28 mouse cellular contexts compared by ENCODE assay signal in the genomic region with DNA sequence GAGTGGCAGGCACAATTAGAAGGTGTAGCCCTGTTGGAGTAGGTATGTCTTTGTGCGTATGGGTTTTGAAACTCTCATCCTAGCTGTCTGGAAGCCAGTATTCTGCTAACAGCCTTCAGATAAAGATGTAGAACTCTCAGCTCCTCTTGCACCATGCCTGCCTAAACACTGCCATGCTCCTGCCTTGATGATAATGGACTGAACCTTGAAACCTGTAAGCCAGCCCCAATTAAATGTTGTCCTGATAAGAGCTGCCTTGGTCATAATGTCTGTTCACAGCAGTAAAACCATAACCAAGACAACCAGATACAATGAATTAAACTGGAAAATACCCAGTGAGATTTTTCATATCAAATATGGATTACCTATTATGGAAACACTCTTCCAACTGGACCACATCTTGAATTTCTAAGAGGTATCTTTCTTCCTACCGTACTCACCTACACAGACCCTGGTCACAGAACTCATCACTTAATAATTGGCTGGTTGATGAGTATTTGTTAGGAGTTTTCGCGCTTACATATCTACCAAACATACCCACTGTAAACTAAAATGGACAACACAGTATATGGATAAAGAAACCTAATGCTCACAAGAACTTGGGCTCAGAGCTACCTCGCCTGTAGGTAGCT. TPM values are rescaled to one million over a fixed set of nuclear protein-coding genes. Genes with fewer than 3 reads are reported as not detected.
DNase-seq lines count a peak whose midpoint lies in the region; ATAC-seq and TF ChIP-seq lines count a peak whose summit lies in the region.
"Had no signal": no experiment of that assay in that cellular context is flagged by ENCODE, and none has a peak within 500 bp of the region (broad histone marks: within the 10 kb centered on the region; RNA-seq: fewer than 3 reads in every experiment).

No protein-coding gene starts in this region.

- no peaks in the 10 kb centered on the region for H3K9me3 ChIP-seq in midbrain, embryonic 11.5 days (ENCODE audit: control insufficient read depth, low read length)
- H3K9me3 ChIP-seq in midbrain, embryonic 13.5 days = no peaks in the 10 kb centered on the region
- no peaks in the 10 kb centered on the region for H3K9me3 ChIP-seq in intestine, embryonic 16.5 days (ENCODE audit: control insufficient read depth, low read length)
- H3K9me3 ChIP-seq: embryonic facial prominence, embryonic 13.5 days; embryonic facial prominence, embryonic 15.5 days; forebrain, embryonic 10.5 days; forebrain, embryonic 12.5 days; G1E had no signal

- no peak overlapping the region for H3K4me3 ChIP-seq in midbrain, embryonic 11.5 days (ENCODE audit: low read depth, low read length)
- no peak overlapping the region for H3K4me3 ChIP-seq in midbrain, embryonic 13.5 days (replicated peaks)
- H3K4me3 ChIP-seq in intestine, embryonic 16.5 days (ENCODE audit: low read length) = no peak overlapping the region
- H3K4me3 ChIP-seq in small intestine, adult 2 months (ENCODE audit: low read depth, low read length) = no peak overlapping the region
- H3K4me3 ChIP-seq: embryonic facial prominence, embryonic 13.5 days; embryonic facial prominence, embryonic 15.5 days; erythroblast, embryonic 14.5 days; forebrain, embryonic 10.5 days; forebrain, embryonic 12.5 days had no signal

- H3K4me1 ChIP-seq in midbrain, embryonic 11.5 days (ENCODE audit: control insufficient read depth, insufficient read depth, low read length) = no peaks in the 10 kb centered on the region
- no peaks in the 10 kb centered on the region for H3K4me1 ChIP-seq in midbrain, embryonic 13.5 days (replicated peaks)
- no peaks in the 10 kb centered on the region for H3K4me1 ChIP-seq in intestine, embryonic 16.5 days (ENCODE audit: control insufficient read depth, insufficient read depth, low read length)
- peaks cover 8% of the 10 kb centered on the region for H3K4me1 ChIP-seq in small intestine, adult 2 months (ENCODE audit: control insufficient read depth, insufficient read depth, insufficient read length, low read length)
- H3K4me1 ChIP-seq: embryonic facial prominence, embryonic 13.5 days; embryonic facial prominence, embryonic 15.5 days; forebrain, embryonic 10.5 days; forebrain, embryonic 12.5 days had no signal

- H3K27me3 ChIP-seq in midbrain, embryonic 11.5 days (ENCODE audit: control insufficient read depth, insufficient read depth, low read length) = no peaks in the 10 kb centered on the region
- H3K27me3 ChIP-seq in midbrain, embryonic 13.5 days = no peaks in the 10 kb centered on the region
- no peaks in the 10 kb centered on the region for H3K27me3 ChIP-seq in intestine, embryonic 16.5 days (replicated peaks; ENCODE audit: control insufficient read depth, insufficient read depth, low read length)
- no peaks in the 10 kb centered on the region for H3K27me3 ChIP-seq in small intestine, adult 2 months (ENCODE audit: control insufficient read depth, insufficient read depth, low read length)
- H3K27me3 ChIP-seq: CH12.LX; embryonic facial prominence, embryonic 13.5 days; embryonic facial prominence, embryonic 15.5 days; forebrain, embryonic 12.5 days; Patski had no signal

- peaks cover 7% of the 10 kb centered on the region for H3K36me3 ChIP-seq in midbrain, embryonic 11.5 days (ENCODE audit: control insufficient read depth, insufficient read depth, low read length)
- peaks cover 72% of the 10 kb centered on the region for H3K36me3 ChIP-seq in midbrain, embryonic 13.5 days
- H3K36me3 ChIP-seq in intestine, embryonic 16.5 days (ENCODE audit: control insufficient read depth, insufficient read depth, low read length) = peaks cover 11% of the 10 kb centered on the region
- H3K36me3 ChIP-seq in small intestine, adult 2 months (ENCODE audit: control insufficient read depth, insufficient read depth, low read length) = peaks cover 56% of the 10 kb centered on the region

- TF ChIP-seq CTCF in small intestine, adult 2 months (IDR thresholded peaks at IDR 0.05; ENCODE audit: extremely low read depth, insufficient read length, insufficient replicate concordance, low read depth, low read length) = no peak

- no peak for TF ChIP-seq POLR2A in small intestine, adult 2 months (IDR thresholded peaks at IDR 0.05; ENCODE audit: low read depth, low read length)

- intact Hi-C loops in gastrocnemius, postnatal 14 days (cut with DNase I; ENCODE audit: low total_unique reads) = no loop called here

- 97% methylated on average over 5 of the region's 5 CpGs for WGBS in midbrain, embryonic 11.5 days
- 95% methylated on average over 5 of the region's 5 CpGs for WGBS in midbrain, embryonic 13.5 days
- WGBS in intestine, embryonic 16.5 days = 89% methylated on average over 5 of the region's 5 CpGs
- 67% methylated on average over 5 of the region's 5 CpGs for WGBS in small intestine, adult 2 months

- no peak overlapping the region for H3K27ac ChIP-seq in midbrain, embryonic 11.5 days (ENCODE audit: low read depth, low read length)
- H3K27ac ChIP-seq in midbrain, embryonic 13.5 days = no peak overlapping the region
- H3K27ac ChIP-seq in intestine, embryonic 16.5 days (ENCODE audit: low read length) = no peak overlapping the region
- peak overlapping the region; percentile 49; the same call in 1 of the 2 replicates for H3K27ac ChIP-seq in small intestine, adult 2 months (ENCODE audit: insufficient read depth, low read depth, low read length)
- H3K27ac ChIP-seq: embryonic facial prominence, embryonic 13.5 days; embryonic facial prominence, embryonic 15.5 days; forebrain, embryonic 10.5 days; forebrain, embryonic 12.5 days had no signal

- no peak overlapping the region for H3K4me2 ChIP-seq in midbrain, embryonic 11.5 days
- no peak overlapping the region for H3K4me2 ChIP-seq in midbrain, embryonic 13.5 days (replicated peaks)
- no peak overlapping the region for H3K4me2 ChIP-seq in intestine, embryonic 16.5 days (ENCODE audit: low read depth, low read length)
- H3K4me2 ChIP-seq: embryonic facial prominence, embryonic 13.5 days; embryonic facial prominence, embryonic 15.5 days; forebrain, embryonic 12.5 days had no signal

- H3K9ac ChIP-seq in midbrain, embryonic 11.5 days (ENCODE audit: low read length) = no peak overlapping the region
- H3K9ac ChIP-seq in midbrain, embryonic 13.5 days (replicated peaks) = no peak overlapping the region
- no peak overlapping the region for H3K9ac ChIP-seq in intestine, embryonic 16.5 days (ENCODE audit: low read depth, low read length)
- H3K9ac ChIP-seq: embryonic facial prominence, embryonic 13.5 days; embryonic facial prominence, embryonic 15.5 days; forebrain, embryonic 12.5 days had no signal

- ATAC-seq in midbrain, embryonic 11.5 days (ENCODE audit: low FRiP score) = no peak
- no peak for ATAC-seq in midbrain, embryonic 13.5 days
- peak; percentile 91 for ATAC-seq in intestine, embryonic 16.5 days
- no peak for ATAC-seq in megakaryocyte progenitor cell, adult 5-6 weeks (replicated peaks; ENCODE audit: poor library complexity)
- ATAC-seq: activated CD4-positive, CD25-positive, alpha-beta regulatory T cell, adult 4 months; CD4-positive, CD25-positive, alpha-beta regulatory T cell, adult 4 months; forebrain, embryonic 14.5 days; forebrain, embryonic 16.5 days; Patski had no signal

- DNase-seq in midbrain, embryonic 11.5 days (ENCODE audit: low spot score, missing footprints) = peak; percentile 49
- DNase-seq in gastrocnemius, postnatal 14 days = no peak
- DNase-seq: adrenal gland, adult 8-10 months; adrenal gland, postnatal 25 days; B cell, adult 2 months; cerebellum, adult 11 months; cerebellum, adult 18-20 months; cerebellum, adult 8-10 months; cerebellum, adult 9-11 months; cerebellum, postnatal 14 days; cerebellum, postnatal 36 days; embryo, embryonic 11 days had no signal

RNA-seq across cellular contexts. Expression of gene Vps13d, which starts 15.8 kb away (rescaled TPM):
- 8.2 and 8.7 TPM in 2 replicates for polyA plus RNA-seq in midbrain, embryonic 11.5 days (2014; fragmentation: Nextera tagmentation; extraction: Ambion mirVana)
- polyA plus RNA-seq in midbrain, embryonic 13.5 days (2015; fragmentation: Nextera tagmentation; extraction: Ambion mirVana) = 8.1 and 9.4 TPM in 2 replicates
- 10.0 and 11.4 TPM in 2 replicates for polyA plus RNA-seq in intestine, embryonic 16.5 days (2015; fragmentation: Nextera tagmentation; extraction: Ambion mirVana)
- 5.0 and 11.9 TPM in 2 replicates for polyA plus RNA-seq in small intestine, adult 2 months (2012; rRNA removed)
- total RNA-seq in gastrocnemius, postnatal 14 days (2021) = 10 to 100 TPM; 22.7 to 25.9 TPM
- 19.9 and 22.3 TPM in 2 replicates for total RNA-seq in megakaryocyte progenitor cell, adult 5-6 weeks (2015)
- total RNA-seq in megakaryocyte progenitor cell, adult 5-6 weeks (2017) = 45.6 and 51.2 TPM in 2 replicates
